Mouse (Mus musculus): ENCODE measurements around the gene Mre11a. TPM values are rescaled to one million over a fixed set of nuclear protein-coding genes. Genes with fewer than 3 reads are reported as not detected.
"Not testable (repeated sequence)": the region's sequence is repeated elsewhere in the genome, so short reads cannot be mapped to it uniquely, and the experiment has no call there.

Mre11a gene
- polyA plus RNA-seq, 1 experiment from 2014 or later: 34.6 TPM

DNA sequence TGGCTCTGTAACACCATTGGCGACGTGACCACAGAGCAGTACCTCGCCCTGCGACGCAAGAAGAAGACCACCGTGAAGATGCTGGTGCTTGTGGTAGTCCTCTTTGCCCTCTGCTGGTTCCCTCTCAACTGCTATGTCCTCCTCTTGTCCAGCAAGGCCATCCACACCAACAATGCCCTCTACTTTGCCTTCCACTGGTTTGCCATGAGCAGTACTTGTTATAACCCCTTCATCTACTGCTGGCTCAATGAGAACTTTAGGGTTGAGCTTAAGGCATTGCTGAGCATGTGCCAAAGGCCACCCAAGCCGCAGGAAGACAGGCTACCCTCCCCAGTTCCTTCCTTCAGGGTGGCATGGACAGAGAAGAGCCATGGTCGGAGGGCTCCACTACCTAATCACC, 83.9 kb downstream of the Mre11a start:
- TF ChIP-seq CTCF (IDR thresholded peaks at IDR 0.05; ENCODE audit: low read depth): no peak
- Histone ChIP-seq H3K4me2 (no peak overlapping the region), H3K4me1 (ENCODE audit: insufficient read depth) (no peaks in the 10 kb centered on the region), H3K27ac (ENCODE audit: low read depth) (no peak overlapping the region), H3K27me3 (ENCODE audit: insufficient read depth, low read length) (no peaks in the 10 kb centered on the region), H3K9me3 (ENCODE audit: low read depth, low read length) (no peaks in the 10 kb centered on the region), H3K4me3 (ENCODE audit: low read depth, low read length) (no peak overlapping the region), H3K9ac (no peak overlapping the region), H3K36me3 (ENCODE audit: insufficient read depth) (no peaks in the 10 kb centered on the region)
- DNase-seq: no peak
- ATAC-seq (ENCODE audit: insufficient read depth): no peak
- WGBS: 93% methylated on average over 8 of the region's 8 CpGs

DNA sequence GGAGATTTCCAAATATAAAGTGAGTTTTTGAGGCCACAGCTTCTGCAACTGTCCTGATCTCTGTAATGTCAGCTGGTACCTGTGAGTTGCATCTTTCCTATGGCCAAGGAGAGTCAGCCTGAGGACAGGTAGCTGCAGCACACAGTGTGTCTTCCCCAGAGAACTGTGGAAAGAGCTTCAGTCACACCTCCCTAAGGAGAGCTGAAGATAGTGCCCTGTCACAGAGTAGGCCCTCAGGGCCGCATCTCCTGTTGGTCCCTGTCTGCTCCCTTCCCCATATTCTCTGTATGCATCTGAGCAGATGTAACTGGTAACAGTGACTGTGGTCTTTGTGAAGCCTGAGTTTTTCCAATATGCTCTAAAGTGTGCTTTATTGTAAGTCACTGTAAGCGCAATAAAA, 85.9 kb downstream of the Mre11a start:
- H3K4me2 ChIP-seq: no peak overlapping the region
- no peak for TF ChIP-seq CTCF (IDR thresholded peaks at IDR 0.05; ENCODE audit: low read depth)
- no peaks in the 10 kb centered on the region for H3K4me1 ChIP-seq (ENCODE audit: insufficient read depth)
- no peak for DNase-seq
- 84% methylated on average over 2 of the region's 2 CpGs for WGBS
- no peaks in the 10 kb centered on the region for H3K27me3 ChIP-seq (ENCODE audit: insufficient read depth, low read length)
- no peak overlapping the region for H3K9ac ChIP-seq
- no peak overlapping the region for H3K4me3 ChIP-seq (ENCODE audit: low read depth, low read length)
- no peak overlapping the region for H3K27ac ChIP-seq (ENCODE audit: low read depth)
- no peak for ATAC-seq (ENCODE audit: insufficient read depth)
- no peaks in the 10 kb centered on the region for H3K36me3 ChIP-seq (ENCODE audit: insufficient read depth)
- H3K9me3 ChIP-seq (ENCODE audit: low read depth, low read length): no peaks in the 10 kb centered on the region

DNA sequence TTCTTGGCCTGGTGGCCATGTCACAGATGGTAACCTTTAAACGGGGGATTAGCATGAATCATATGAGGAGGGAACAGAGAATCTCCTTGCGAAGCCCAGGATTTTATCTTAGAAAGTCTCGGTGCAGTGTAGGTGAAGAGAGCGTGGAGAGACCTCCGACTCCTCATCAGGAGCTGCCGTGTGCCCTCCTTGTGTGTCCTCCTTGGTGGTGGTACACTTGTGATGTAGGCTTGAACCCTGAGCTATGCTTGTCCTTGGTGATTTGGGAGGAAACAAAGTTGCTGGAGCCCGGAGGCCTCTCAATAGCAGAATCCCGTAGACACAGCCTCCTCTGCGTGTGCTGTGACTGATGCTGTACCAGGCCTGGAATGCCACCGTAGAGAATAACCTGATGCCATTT, 86.3 kb downstream of the Mre11a start:
- H3K4me1 ChIP-seq (ENCODE audit: insufficient read depth): no peaks in the 10 kb centered on the region
- H3K9me3 ChIP-seq (ENCODE audit: low read depth, low read length): no peaks in the 10 kb centered on the region
- H3K4me2 ChIP-seq: no peak overlapping the region
- H3K27me3 ChIP-seq (ENCODE audit: insufficient read depth, low read length): no peaks in the 10 kb centered on the region
- DNase-seq (no peak), ATAC-seq (ENCODE audit: insufficient read depth) (no peak)
- H3K4me3 ChIP-seq (ENCODE audit: low read depth, low read length): no peak overlapping the region
- H3K36me3 ChIP-seq (ENCODE audit: insufficient read depth): no peaks in the 10 kb centered on the region
- H3K27ac ChIP-seq (ENCODE audit: low read depth): no peak overlapping the region
- H3K9ac ChIP-seq: no peak overlapping the region
- 88% methylated on average over 10 of the region's 10 CpGs for WGBS
- TF ChIP-seq CTCF (IDR thresholded peaks at IDR 0.05; ENCODE audit: low read depth): no peak

DNA sequence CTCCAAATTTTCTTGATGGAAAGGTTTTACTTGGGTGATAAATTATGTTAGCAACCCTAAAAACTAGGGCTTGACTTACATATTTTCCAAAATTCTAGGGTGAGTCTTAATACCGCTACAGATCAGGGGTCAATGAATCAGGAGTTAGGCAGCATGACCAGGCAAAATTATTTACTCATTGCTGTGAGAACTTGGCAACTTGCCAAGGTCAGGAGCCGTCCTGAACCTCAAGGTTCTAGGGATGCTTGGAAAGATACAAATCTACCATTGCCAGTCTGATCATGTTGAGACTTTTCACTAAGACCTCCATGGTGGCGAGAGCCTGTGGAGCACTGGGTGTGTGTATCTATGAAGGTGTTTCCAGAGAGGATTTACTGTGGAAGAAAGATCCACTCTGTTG, 87.1 kb downstream of the Mre11a start:
- DNase-seq (no peak), ATAC-seq (ENCODE audit: insufficient read depth) (no peak)
- Histone ChIP-seq H3K27ac (ENCODE audit: low read depth) (no peak overlapping the region), H3K4me1 (ENCODE audit: insufficient read depth) (no peaks in the 10 kb centered on the region), H3K27me3 (ENCODE audit: insufficient read depth, low read length) (no peaks in the 10 kb centered on the region), H3K36me3 (ENCODE audit: insufficient read depth) (no peaks in the 10 kb centered on the region), H3K9ac (no peak overlapping the region), H3K4me2 (no peak overlapping the region), H3K9me3 (ENCODE audit: low read depth, low read length) (no peaks in the 10 kb centered on the region), H3K4me3 (ENCODE audit: low read depth, low read length) (no peak overlapping the region)
- TF ChIP-seq CTCF (IDR thresholded peaks at IDR 0.05; ENCODE audit: low read depth): no peak
- WGBS: 56% methylated on average over 3 of the region's 3 CpGs

DNA sequence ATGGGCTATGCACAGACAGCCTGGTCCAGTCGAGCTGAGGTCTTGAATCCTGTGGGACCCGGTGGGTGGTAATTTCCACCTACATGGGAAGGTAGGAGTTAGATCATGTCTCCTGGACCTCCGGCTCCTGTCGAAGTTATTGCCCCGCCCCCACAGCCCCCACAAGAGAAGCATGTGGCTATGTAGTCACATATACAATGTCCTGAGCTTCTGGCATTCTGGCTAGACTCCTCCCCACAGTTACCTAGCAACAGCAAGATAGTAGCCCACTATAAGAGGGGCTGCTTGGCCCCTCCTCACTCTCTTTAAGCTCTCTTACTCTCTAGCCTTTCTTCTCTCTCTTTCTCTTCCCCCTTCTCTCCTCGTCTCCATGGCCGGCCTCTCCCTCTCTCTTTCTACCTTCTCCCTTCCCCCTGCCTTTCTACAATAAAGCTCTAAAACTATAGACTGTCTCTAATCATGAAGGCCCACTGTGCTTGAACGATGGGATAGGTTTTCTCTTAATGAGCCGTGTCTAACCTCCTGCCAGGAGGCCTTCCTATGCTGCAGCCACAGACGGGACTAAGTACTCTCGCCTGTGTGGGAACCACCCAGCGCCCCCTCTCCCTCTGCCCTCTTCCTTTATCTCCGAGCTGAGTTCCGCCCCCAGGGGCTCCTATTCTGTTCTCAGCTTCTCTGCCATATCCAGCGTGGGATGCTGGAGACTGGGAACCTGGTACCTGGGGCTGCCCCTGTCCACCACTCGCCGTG, 87.9 kb downstream of the Mre11a start:
- Histone ChIP-seq H3K4me3 (ENCODE audit: low read depth, low read length) (no peak overlapping the region), H3K9me3 (ENCODE audit: low read depth, low read length) (no peaks in the 10 kb centered on the region), H3K27ac (ENCODE audit: low read depth) (no peak overlapping the region), H3K9ac (no peak overlapping the region), H3K4me2 (no peak overlapping the region), H3K4me1 (ENCODE audit: insufficient read depth) (no peaks in the 10 kb centered on the region), H3K36me3 (ENCODE audit: insufficient read depth) (no peaks in the 10 kb centered on the region), H3K27me3 (ENCODE audit: insufficient read depth, low read length) (no peaks in the 10 kb centered on the region)
- no peak for TF ChIP-seq CTCF (IDR thresholded peaks at IDR 0.05; ENCODE audit: low read depth)
- 47% methylated on average over 17 of the region's 17 CpGs for WGBS
- ATAC-seq (ENCODE audit: insufficient read depth): peak; percentile 42; the same call in 1 of the 2 replicates
- DNase-seq: no peak

DNA sequence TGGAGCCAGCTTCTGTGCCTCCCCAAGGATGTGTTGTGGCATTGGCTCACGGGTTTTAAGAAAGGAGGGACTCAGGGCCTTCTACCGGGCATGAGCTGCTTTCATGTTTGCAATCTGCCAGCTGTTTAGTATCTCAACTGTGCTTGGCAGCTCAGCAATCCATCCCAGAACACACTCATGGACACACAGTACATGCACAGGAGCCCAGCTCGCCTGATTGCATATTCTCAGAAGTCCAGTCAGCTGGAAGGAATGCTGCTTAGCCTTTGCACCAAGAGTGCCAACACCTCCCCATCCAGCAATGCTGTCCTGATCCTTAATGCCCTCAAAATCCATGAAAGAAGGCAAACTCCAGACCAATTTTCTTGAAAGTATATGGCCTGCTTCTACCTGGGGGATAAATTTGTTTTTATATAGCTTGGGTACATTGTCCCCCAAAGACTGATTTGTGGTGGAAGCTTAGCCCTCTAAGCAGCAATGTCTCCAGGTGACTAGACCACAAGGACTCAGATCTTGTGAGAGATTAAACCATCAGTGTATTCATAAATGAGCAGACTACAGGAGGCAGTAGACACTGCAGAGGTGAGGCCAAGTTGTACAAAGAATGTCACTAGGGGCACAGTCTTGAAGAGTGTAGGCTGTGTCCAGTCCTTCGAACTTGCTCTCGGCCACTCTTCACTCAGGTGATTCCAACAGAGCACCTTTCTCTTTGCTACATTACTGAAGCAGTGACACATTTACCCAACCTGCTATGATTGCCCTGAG, 91.5 kb downstream of the Mre11a start:
- Histone ChIP-seq H3K9ac (no peak overlapping the region), H3K27ac (ENCODE audit: low read depth) (no peak overlapping the region), H3K9me3 (ENCODE audit: low read depth, low read length) (no peaks in the 10 kb centered on the region), H3K36me3 (ENCODE audit: insufficient read depth) (no peaks in the 10 kb centered on the region), H3K4me1 (ENCODE audit: insufficient read depth) (no peaks in the 10 kb centered on the region), H3K27me3 (ENCODE audit: insufficient read depth, low read length) (no peaks in the 10 kb centered on the region), H3K4me3 (ENCODE audit: low read depth, low read length) (no peak overlapping the region), H3K4me2 (no peak overlapping the region)
- DNase-seq (no peak), ATAC-seq (ENCODE audit: insufficient read depth) (no peak)
- WGBS: 64% methylated on average over 5 of the region's 5 CpGs
- no peak for TF ChIP-seq CTCF (IDR thresholded peaks at IDR 0.05; ENCODE audit: low read depth)

DNA sequence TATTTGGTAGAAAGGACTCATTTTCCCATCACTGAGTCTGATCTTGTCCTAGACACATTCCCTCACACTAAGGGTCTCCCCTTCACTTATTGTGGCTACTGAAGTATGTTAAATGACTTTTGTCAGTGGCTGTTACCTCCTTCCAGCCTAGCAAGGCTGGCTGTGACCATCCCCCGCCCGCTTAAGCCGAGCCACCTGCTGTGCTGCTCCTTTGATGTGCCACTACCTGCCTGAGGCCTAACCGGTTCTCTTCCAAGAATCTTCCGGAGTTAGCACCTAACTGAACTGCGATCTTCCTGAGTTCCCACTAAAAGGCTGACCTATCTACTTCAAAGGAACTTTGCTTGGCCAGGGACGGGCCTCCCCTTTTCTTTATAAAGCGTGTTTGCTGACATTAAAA, 92.1 kb downstream of the Mre11a start:
- not testable (repeated sequence) for H3K4me2 ChIP-seq; H3K4me1 ChIP-seq (ENCODE audit: insufficient read depth); H3K36me3 ChIP-seq (ENCODE audit: insufficient read depth); H3K9ac ChIP-seq; H3K4me3 ChIP-seq (ENCODE audit: low read depth, low read length); ATAC-seq (ENCODE audit: insufficient read depth); DNase-seq; H3K27me3 ChIP-seq (ENCODE audit: insufficient read depth, low read length); H3K27ac ChIP-seq (ENCODE audit: low read depth); H3K9me3 ChIP-seq (ENCODE audit: low read depth, low read length)
- WGBS: 25% methylated on average over 8 of the region's 8 CpGs
